Mouse (Mus musculus) CD4-positive, CD25-positive, alpha-beta regulatory T cell, adult 9 weeks (primary cell): Measurements from ENCODE around the gene Bicdl2. TPM values are rescaled to one million over a fixed set of nuclear protein-coding genes. Genes with fewer than 3 reads are reported as not detected.

ENCODE experiments used
- polyA plus RNA-seq: library from polyadenylated mRNA; unstranded; fragments of 100-300 nt; shearing (Covaris generic); gene quantifications from one replicate; pipeline ENCODE4 v1.2.1, GENCODE M21; 2017

Gene Bicdl2
- polyA plus RNA-seq = not detected

GRCm38 (mm10) chr17:23660117-23660875, at the start of gene Bicdl2:
Bicdl2 (plus strand) TSS chr17:23660506.

GRCm38 (mm10) chr17:23644613-23645495, 15.5 kb upstream of the Bicdl2 start, which contains the start of gene Mmp25:
Mmp25 (minus strand) TSS chr17:23645277.

GRCm38 (mm10) chr17:23673424-23674073, 13.2 kb downstream of the Bicdl2 start, which contains the start of the genes Hcfc1r1 and Thoc6:
Hcfc1r1 (plus strand) TSS chr17:23673596.
Thoc6 (minus strand) TSS chr17:23673882.

GRCm38 (mm10) chr17:23677236-23677679, 17.0 kb downstream of the Bicdl2 start, which contains the start of gene Tnfrsf12a:
Tnfrsf12a (minus strand) TSS chr17:23677468.

GRCm38 (mm10) chr17:23679127-23679835, 19.0 kb downstream of the Bicdl2 start, which contains the start of gene Cldn6:
Cldn6 (plus strand) TSS chr17:23679249.

GRCm38 (mm10) chr17:23683856-23684672, 23.8 kb downstream of the Bicdl2 start, which contains the start of gene Cldn9:
Cldn9 (minus strand) TSS chr17:23684026.

Other genes starting within 250 kb of the Bicdl2 start
- not detected for gene Vmn2r117, start 180.8 kb upstream of the Bicdl2 start, polyA plus RNA-seq
- gene Zfp213, start 96.3 kb upstream of the Bicdl2 start, polyA plus RNA-seq = 12.3 TPM
- not detected for gene Zfp13, start 61.0 kb upstream of the Bicdl2 start, polyA plus RNA-seq
- gene Zscan10, start 59.6 kb upstream of the Bicdl2 start, polyA plus RNA-seq = 4.7 TPM
- 0.40 TPM for gene Mmp25, start 15.2 kb upstream of the Bicdl2 start, polyA plus RNA-seq
- gene Hcfc1r1, start 13.1 kb downstream of the Bicdl2 start, polyA plus RNA-seq = 73.0 TPM
- gene Thoc6, start 13.4 kb downstream of the Bicdl2 start, polyA plus RNA-seq = 33.0 TPM
- gene Tnfrsf12a, start 17.0 kb downstream of the Bicdl2 start, polyA plus RNA-seq = 14.9 TPM
- gene Cldn6, start 18.7 kb downstream of the Bicdl2 start, polyA plus RNA-seq = not detected
- not detected for gene Cldn9, start 23.5 kb downstream of the Bicdl2 start, polyA plus RNA-seq
- gene 1520401A03Rik, start 62.3 kb downstream of the Bicdl2 start, polyA plus RNA-seq = not detected
- gene Pkmyt1, start 65.8 kb downstream of the Bicdl2 start, polyA plus RNA-seq = 15.2 TPM
- gene Paqr4, start 80.4 kb downstream of the Bicdl2 start, polyA plus RNA-seq = 4.5 TPM
- gene Kremen2, start 85.3 kb downstream of the Bicdl2 start, polyA plus RNA-seq = 5.8 TPM
- 17.1 TPM for gene Flywch1, start 111.1 kb downstream of the Bicdl2 start, polyA plus RNA-seq
- gene Flywch2, start 125.6 kb downstream of the Bicdl2 start, polyA plus RNA-seq = 5.2 TPM
- gene Srrm2, start 130.0 kb downstream of the Bicdl2 start, polyA plus RNA-seq = 338 TPM
- 746 TPM for gene Elob, start 168.6 kb downstream of the Bicdl2 start, polyA plus RNA-seq
- gene Prss33, start 175.6 kb downstream of the Bicdl2 start, polyA plus RNA-seq = 1.2 TPM
- gene Prss32, start 183.3 kb downstream of the Bicdl2 start, polyA plus RNA-seq = not detected
- gene Prss41, start 183.7 kb downstream of the Bicdl2 start, polyA plus RNA-seq = 5.4 TPM
- not detected for gene Prss21, start 207.6 kb downstream of the Bicdl2 start, polyA plus RNA-seq
- not detected for gene Dcpp1, start 220.4 kb downstream of the Bicdl2 start, polyA plus RNA-seq
- gene Dcpp2, start 220.4 kb downstream of the Bicdl2 start, polyA plus RNA-seq = not detected